In genomic region chr3:126777101-126777500, GRCm38 (mm10) we compare ENCODE assay signal across 12 mouse cellular contexts.
"Had no signal": no experiment of that assay in that cellular context is flagged by ENCODE, and none has a peak within 500 bp of the region (broad histone marks: within the 10 kb centered on the region; RNA-seq: fewer than 3 reads in every experiment).

No protein-coding gene starts in this region.

- DNase-seq: left cerebral cortex, postnatal 4 days; liver; liver, embryonic 13.5 days; liver, postnatal 0 days; lung, adult 18-20 months; lung, adult 2 months; lung, embryonic 14.5 days; lung, postnatal 10 days; lung, postnatal 14 days; lung, postnatal 36 days; lung, postnatal 4 days; midbrain, embryonic 14.5 days had no signal
